Mouse (Mus musculus) testis, adult 2 months (tissue): ENCODE results near the gene Mapk11.

Source experiments
- CTCF ChIP-seq: fragments of 200-500 bp; IDR thresholded peaks from 2 replicates; pipeline ENCODE4 v1.5.1; 2012; ENCODE audit warnings: low read depth, mild to moderate bottlenecking, inconsistent platforms, low read length, moderate library complexity; ENCODE audit not compliant: control insufficient read depth, insufficient read depth, insufficient replicate concordance
- POLR2A ChIP-seq: fragments of 200-500 bp; IDR thresholded peaks from 2 replicates; pipeline ENCODE4 v1.6.1; 2012; ENCODE audit warnings: low read depth, mild to moderate bottlenecking, inconsistent platforms, low read length, moderate library complexity; ENCODE audit not compliant: control insufficient read depth

DNA sequence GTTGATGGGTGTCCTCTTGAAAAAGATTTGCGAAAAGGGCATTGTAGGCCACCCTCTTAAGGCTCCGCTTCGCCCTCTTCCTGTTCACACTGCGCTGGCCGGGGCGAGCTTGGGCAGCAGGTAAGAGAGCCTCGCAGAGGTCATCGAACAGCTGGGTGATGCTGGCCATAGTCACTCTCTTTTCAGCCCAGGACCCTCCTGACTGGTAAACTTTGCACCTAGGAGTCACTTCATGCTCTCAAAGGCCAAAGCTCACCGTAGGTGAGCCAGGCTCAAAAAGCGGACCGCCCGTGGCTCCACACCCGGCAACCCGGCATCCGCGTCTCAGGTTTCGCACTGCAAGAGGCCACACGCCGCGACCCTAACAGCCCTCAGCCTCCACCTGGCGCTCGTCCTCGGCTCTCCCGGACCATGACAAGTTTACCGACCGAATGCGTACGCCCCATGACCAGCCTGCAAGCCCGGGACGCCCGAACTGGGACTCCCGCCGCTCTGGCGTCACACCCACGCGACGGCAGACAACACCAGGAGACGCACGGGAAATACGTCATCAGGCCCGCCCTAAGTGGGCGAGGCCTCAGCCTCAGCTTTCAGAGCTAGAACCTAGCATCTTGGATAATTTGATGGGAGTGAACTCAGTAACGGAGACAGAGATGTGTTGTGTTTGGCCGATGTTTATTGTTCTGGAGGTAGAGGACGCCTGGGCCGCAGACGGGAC lies 26.6 kb downstream of the Mapk11 start, which contains the start of gene Tubgcp6:
- TF ChIP-seq CTCF (no peak), POLR2A (peak; percentile 76)
